Mouse (Mus musculus) MEL (cell line): ENCODE data around the gene Gprc5d. TPM values are rescaled to one million over a fixed set of nuclear protein-coding genes. Genes with fewer than 3 reads are reported as not detected.

Experiments used
- DNase-seq: peaks from one replicate; pipeline ENCODE4 v3.0.0; 2011; ENCODE audit warnings: low read depth, low spot score
- H3K27ac ChIP-seq: 2 replicates; pipeline ENCODE4 v1.5.1; 2012; ENCODE audit warnings: low read depth, mild to moderate bottlenecking, control low read depth, low read length, moderate library complexity; ENCODE audit not compliant: control insufficient read depth
- H3K27me3 ChIP-seq, 2 experiments: fragments of 150-350 bp in 1 of 2; sonication (generic) in 1 of 2; 2 replicates each; pipeline ENCODE4 v1.6.1; 2012; ENCODE audit warnings: low read length in 2 of 2, mild to moderate bottlenecking in 2 of 2, improper control_type of control experiment in 1 of 2, moderate library complexity in 1 of 2; ENCODE audit not compliant: insufficient read depth in 2 of 2, control insufficient read depth in 1 of 2
- H3K36me3 ChIP-seq, 2 experiments: 2 replicates each; pipeline ENCODE4 v1.6.1; 2012 to 2014; ENCODE audit warnings: low read length in 2 of 2, improper control_type of control experiment in 1 of 2, inconsistent platforms in 1 of 2, mild to moderate bottlenecking in 1 of 2; ENCODE audit not compliant: insufficient read depth in 2 of 2, control insufficient read depth in 1 of 2
- H3K4me1 ChIP-seq, 2 experiments: fragments of 150-350 bp in 1 of 2; sonication (generic) in 1 of 2; 2 replicates each; pipeline ENCODE4 v1.6.1; 2012; ENCODE audit warnings: low read length in 2 of 2, improper control_type of control experiment in 1 of 2, mild to moderate bottlenecking in 1 of 2; ENCODE audit not compliant: insufficient read depth in 2 of 2, control insufficient read depth in 1 of 2
- H3K4me3 ChIP-seq, 2 experiments: fragments of 150-350 bp in 1 of 2; sonication (generic) in 1 of 2; 2 replicates each; pipeline ENCODE4 v1.5.1; 2012; ENCODE audit warnings: low read depth in 2 of 2, low read length in 2 of 2, mild to moderate bottlenecking in 2 of 2, moderate library complexity in 2 of 2, control low read depth in 1 of 2, improper control_type of control experiment in 1 of 2; ENCODE audit not compliant: control insufficient read depth in 1 of 2, insufficient read depth in 1 of 2
- H3K79me2 ChIP-seq: 2 replicates; pipeline ENCODE4 v1.6.1; 2012; ENCODE audit warnings: mild to moderate bottlenecking, low read length, moderate library complexity; ENCODE audit not compliant: control insufficient read depth, poor library complexity, insufficient read depth
- H3K9ac ChIP-seq: 2 replicates; pipeline ENCODE4 v1.6.1; 2012; ENCODE audit warnings: low read depth, mild to moderate bottlenecking, control low read depth, low read length, moderate library complexity; ENCODE audit not compliant: control insufficient read depth, poor library complexity, severe bottlenecking
- H3K9me3 ChIP-seq: fragments of 150-350 bp; sonication (generic); replicated peaks from 2 replicates; pipeline ENCODE4 v1.6.1; 2012; ENCODE audit warnings: mild to moderate bottlenecking, low read length, improper control_type of control experiment, moderate library complexity; ENCODE audit not compliant: insufficient read depth
- BHLHE40 ChIP-seq: IDR thresholded peaks from 2 replicates; pipeline ENCODE4 v1.6.1; 2012; ENCODE audit warnings: low read depth, mild to moderate bottlenecking, inconsistent platforms, low read length, improper control_type of control experiment, borderline replicate concordance
- ETS1 ChIP-seq: IDR thresholded peaks from 2 replicates; pipeline ENCODE4 v1.6.1; 2012; ENCODE audit warnings: low read depth, mild to moderate bottlenecking, inconsistent platforms, low read length, improper control_type of control experiment, moderate library complexity
- GATA1 ChIP-seq: IDR thresholded peaks from 2 replicates; pipeline ENCODE4 v1.6.1; 2011; ENCODE audit warnings: low read depth, low read length, improper control_type of control experiment
- MEF2A ChIP-seq: IDR thresholded peaks from 2 replicates; pipeline ENCODE4 v1.6.1; 2014; ENCODE audit warnings: low read depth, mild to moderate bottlenecking, inconsistent platforms, low read length, improper control_type of control experiment; ENCODE audit not compliant: poor library complexity, insufficient replicate concordance, severe bottlenecking; ENCODE audit errors: extremely low read depth
- MXI1 ChIP-seq: IDR thresholded peaks from 2 replicates; pipeline ENCODE4 v1.6.1; 2011; ENCODE audit warnings: mild to moderate bottlenecking, low read depth, low read length, improper control_type of control experiment
- NRF1 ChIP-seq: IDR thresholded peaks from 2 replicates; pipeline ENCODE4 v1.6.1; 2014; ENCODE audit warnings: low read depth, mild to moderate bottlenecking, inconsistent platforms, low read length, improper control_type of control experiment, moderate library complexity; ENCODE audit not compliant: poor library complexity, insufficient read depth, severe bottlenecking
- POLR2A ChIP-seq, 2 experiments: IDR thresholded peaks; 2 replicates each; pipeline ENCODE4 v1.6.1; 2011 to 2012; ENCODE audit warnings: low read length in 2 of 2, mild to moderate bottlenecking in 2 of 2, control low read depth in 1 of 2, improper control_type of control experiment in 1 of 2, low read depth in 1 of 2, moderate library complexity in 1 of 2; ENCODE audit not compliant: control insufficient read depth in 1 of 2, insufficient read depth in 1 of 2, poor library complexity in 1 of 2
- POLR2AphosphoS2 ChIP-seq: IDR thresholded peaks from 2 replicates; pipeline ENCODE4 v1.6.1; 2011; ENCODE audit warnings: low read length, improper control_type of control experiment
- POLR2AphosphoS5 ChIP-seq: IDR thresholded peaks from 2 replicates; pipeline ENCODE4 v1.6.1; 2012; ENCODE audit warnings: low read depth, borderline replicate concordance, mild to moderate bottlenecking, inconsistent platforms, low read length, moderate library complexity, mixed read lengths
- RAD21 ChIP-seq: IDR thresholded peaks from 2 replicates; pipeline ENCODE4 v1.6.1; 2011; ENCODE audit warnings: mild to moderate bottlenecking, low read depth, low read length, improper control_type of control experiment
- SMC3 ChIP-seq: IDR thresholded peaks from 2 replicates; pipeline ENCODE4 v1.6.1; 2011; ENCODE audit warnings: low read depth, low read length, improper control_type of control experiment
- UBTF ChIP-seq: IDR thresholded peaks from 2 replicates; pipeline ENCODE4 v1.6.1; 2012; ENCODE audit warnings: low read depth, mild to moderate bottlenecking, inconsistent platforms, low read length, improper control_type of control experiment, moderate library complexity, borderline replicate concordance; ENCODE audit not compliant: insufficient read depth
- USF1 ChIP-seq: IDR thresholded peaks from 2 replicates; pipeline ENCODE4 v1.6.1; 2014; ENCODE audit warnings: low read depth, mild to moderate bottlenecking, inconsistent platforms, low read length, improper control_type of control experiment, moderate library complexity
- ZC3H11A ChIP-seq: IDR thresholded peaks from 2 replicates; pipeline ENCODE4 v1.6.1; 2012; ENCODE audit warnings: low read depth, mild to moderate bottlenecking, inconsistent platforms, low read length, improper control_type of control experiment
- polyA plus RNA-seq, 2 experiments: library from polyadenylated mRNA; stranded (reverse) in 1 of 2; unstranded in 1 of 2; fragments of >175 nt in 1 of 2; fragments of >200 nt in 1 of 2; gene quantifications; 2 replicates each; pipeline versions ENCODE4 v1.2.1 to v1.2.4; 2012; ENCODE audit warnings: low replicate concordance in 2 of 2, low read depth in 1 of 2; ENCODE audit not compliant: insufficient read length in 2 of 2, insufficient read depth in 1 of 2, missing spikeins in 1 of 2
- total RNA-seq: library from RNA; depleted of rRNA; stranded (reverse); fragments of 300-350 nt; gene quantifications from 2 replicates; pipeline ENCODE4 v1.2.3, GENCODE M21; 2012

Gprc5d gene
- total and polyA plus RNA-seq, 3 experiments: not detected

- TF ChIP-seq MXI1 (no peak), SMC3 (no peak), USF1 (no peak), POLR2A (IDR thresholded peaks at IDR 0.05; ENCODE audit: control insufficient read depth in 1 of 2, insufficient read depth in 1 of 2, low read depth in 1 of 2, low read length in 2 of 2, poor library complexity in 1 of 2) (no peak), BHLHE40 (no peak), GATA1 (no peak), UBTF (no peak)
- Histone ChIP-seq H3K4me1 (no peaks in the 10 kb centered on the region), H3K4me3 (no peak overlapping the region), H3K36me3 (no peaks in the 10 kb centered on the region), H3K27ac (no peak overlapping the region), H3K27me3 (no peaks in the 10 kb centered on the region), H3K9ac (no peak overlapping the region), H3K9me3 (no peaks in the 10 kb centered on the region), H3K79me2 (no peaks in the 10 kb centered on the region)
- no peak for DNase-seq
Measured at GRCm38 (mm10) chr6:135133086-135133485, 15.0 kb upstream of the Gprc5d start.

- no peak for DNase-seq
- no peak overlapping the region for H3K9ac ChIP-seq
- TF ChIP-seq NRF1 (no peak), MEF2A (no peak), ZC3H11A (no peak), RAD21 (no peak), UBTF (no peak), ETS1 (no peak), POLR2AphosphoS5 (no peak), POLR2AphosphoS2 (no peak), MXI1 (no peak)
- H3K79me2 ChIP-seq: no peaks in the 10 kb centered on the region
- H3K27me3 ChIP-seq: 0 out of 4 replicates have a peak, but pooled peaks cover 0 to 1% of the 10 kb centered on the region in 2 experiments
- no peaks in the 10 kb centered on the region for H3K36me3 ChIP-seq
- no peaks in the 10 kb centered on the region for H3K9me3 ChIP-seq
- H3K27ac ChIP-seq: no peak overlapping the region
- no peak overlapping the region for H3K4me3 ChIP-seq
- no peaks in the 10 kb centered on the region for H3K4me1 ChIP-seq
Measured at GRCm38 (mm10) chr6:135124755-135125380, 6.8 kb upstream of the Gprc5d start.
